Mouse (Mus musculus) kidney, embryonic 15.5 days (tissue): ENCODE data around the gene Mios. TPM values are rescaled to one million over a fixed set of nuclear protein-coding genes. Genes with fewer than 3 reads are reported as not detected.

Experiments
- ATAC-seq: fragments of 200-750 bp; cut with Nextera tagmentation; replicated peaks from 2 replicates; pipeline ENCODE4 v1.8.0; 2017; ENCODE audit warnings: moderate TSS enrichment; ENCODE audit not compliant: low FRiP score
- H3K27ac ChIP-seq: fragments of 300-500 bp; sonication (generic); 2 replicates; pipeline ENCODE4 v1.5.1; 2015; ENCODE audit warnings: mild to moderate bottlenecking, inconsistent platforms
- H3K27me3 ChIP-seq: fragments of 300-500 bp; sonication (generic); 2 replicates; pipeline ENCODE4 v1.6.1; 2015; ENCODE audit warnings: inconsistent platforms
- H3K36me3 ChIP-seq: fragments of 300-500 bp; sonication (generic); 2 replicates; pipeline ENCODE4 v1.6.1; 2015; ENCODE audit warnings: inconsistent platforms
- H3K4me1 ChIP-seq: fragments of 300-500 bp; sonication (generic); 2 replicates; pipeline ENCODE4 v1.6.1; 2015; ENCODE audit warnings: inconsistent platforms
- H3K4me2 ChIP-seq: fragments of 300-500 bp; sonication (generic); 2 replicates; pipeline ENCODE4 v1.6.1; 2015; ENCODE audit warnings: moderate library complexity, mild to moderate bottlenecking, inconsistent platforms
- H3K4me3 ChIP-seq: fragments of 300-500 bp; sonication (generic); replicated peaks from 2 replicates; pipeline ENCODE4 v1.5.1; 2015; ENCODE audit warnings: mild to moderate bottlenecking, inconsistent platforms
- H3K9ac ChIP-seq: fragments of 300-500 bp; sonication (generic); 2 replicates; pipeline ENCODE4 v1.6.1; 2015; ENCODE audit warnings: mild to moderate bottlenecking, inconsistent platforms
- H3K9me3 ChIP-seq: fragments of 300-500 bp; sonication (generic); replicated peaks from 2 replicates; pipeline ENCODE4 v1.6.1; 2016; ENCODE audit warnings: inconsistent platforms
- WGBS: fragments of 180-500 bp; shearing (Covaris S2); methylation state at CpG from one replicate; pipeline ENCODE4 v1.1.7; 2015; ENCODE audit warnings: mixed read lengths; 5-methylcytosine and 5-hydroxymethylcytosine counted together
- polyA plus RNA-seq: library from polyadenylated mRNA; unstranded; fragments of >200 nt; fragmentation: Nextera tagmentation; extraction: Ambion mirVana; gene quantifications from 2 replicates; pipeline ENCODE4 v1.2.1, GENCODE M21; 2015

Mios gene
- polyA plus RNA-seq, 1 experiment from 2014 or later, result 25.1 TPM

- Histone ChIP-seq H3K27me3 (no peaks in the 10 kb centered on the region), H3K4me3 (no peak overlapping the region), H3K4me1 (no peaks in the 10 kb centered on the region), H3K9ac (no peak overlapping the region), H3K9me3 (no peaks in the 10 kb centered on the region), H3K27ac (no peak overlapping the region), H3K4me2 (no peak overlapping the region), H3K36me3 (no peaks in the 10 kb centered on the region)
- WGBS, result 56% methylated on average over 3 of the region's 3 CpGs
- ATAC-seq, result no peak
Observed at GRCm38 (mm10) chr6:8285401-8285960, 76.5 kb downstream of the Mios start.

Other genes starting within 250 kb of the Mios start
- gene Col28a1, start 16.6 kb upstream of the Mios start, polyA plus RNA-seq, result 0.31 and 0.39 TPM in 2 replicates
- 165 and 198 TPM in 2 replicates for gene Rpa3, start 50.0 kb downstream of the Mios start, polyA plus RNA-seq
- 23.3 and 24.4 TPM in 2 replicates for gene Umad1, start 50.1 kb downstream of the Mios start, polyA plus RNA-seq
- gene Gm45062, start 50.2 kb downstream of the Mios start, polyA plus RNA-seq, result 11.4 TPM in 2 replicates